Mouse (Mus musculus) cerebellum, adult 2 months (tissue): ENCODE measurements at regions not wholly inside any gene's neighbourhood (a gene's known extent, or its start where the extent isn't known, plus 50 kb on each side); places are given as distances from the start of the nearest gene placed in this dataset.

Source experiments
- CTCF ChIP-seq: fragments of 200-500 bp; IDR thresholded peaks from 2 replicates; pipeline ENCODE4 v1.5.1; 2011; ENCODE audit warnings: low read depth, mild to moderate bottlenecking, control low read depth, low read length, moderate library complexity, borderline replicate concordance; ENCODE audit not compliant: insufficient read depth
- POLR2A ChIP-seq: fragments of 200-500 bp; IDR thresholded peaks from 2 replicates; pipeline ENCODE4 v1.6.1; 2011; ENCODE audit warnings: low read length, control low read depth, borderline replicate concordance; ENCODE audit not compliant: insufficient read depth

DNA sequence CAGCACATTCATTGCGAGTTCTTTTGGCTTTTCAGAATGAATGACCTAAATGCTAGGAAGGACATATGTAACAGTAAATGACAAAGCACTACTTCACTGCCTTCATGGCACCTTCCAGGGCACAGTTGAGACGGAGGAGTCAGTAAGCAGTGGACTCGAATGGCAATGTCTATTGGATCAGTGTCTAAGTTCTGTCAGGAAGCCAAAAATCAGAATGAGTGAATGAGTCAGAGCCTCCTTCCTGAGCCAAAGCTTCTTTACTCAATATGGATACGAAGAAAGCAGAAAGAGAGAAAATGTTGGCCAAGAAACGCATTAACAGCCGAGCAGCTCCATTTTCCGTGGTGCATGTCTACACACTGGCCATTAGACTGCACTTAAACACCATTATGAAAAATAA is 268.3 kb downstream of the Elavl2 start:
- no peak for TF ChIP-seq CTCF
- no peak for TF ChIP-seq POLR2A
